Mouse (Mus musculus): Measurements from ENCODE around the gene Ascc3.
A peak's percentile ranks its signal among the peaks of the same experiment; 100 is the strongest.

Ascc3 gene

GRCm38 (mm10) chr10:50763457-50764310, 171.2 kb downstream of the Ascc3 start:
- no peak for DNase-seq

GRCm38 (mm10) chr10:50772811-50773210, 180.3 kb downstream of the Ascc3 start:
- no peak for DNase-seq

GRCm38 (mm10) chr10:50773846-50774245, 181.4 kb downstream of the Ascc3 start:
- no peak for DNase-seq

GRCm38 (mm10) chr10:50792840-50793239, 200.4 kb downstream of the Ascc3 start:
- no peak for DNase-seq

GRCm38 (mm10) chr10:50801594-50801993, 209.1 kb downstream of the Ascc3 start:
- peak; percentile 8 for DNase-seq

- DNase-seq, result no peak
These were observed 209.9 kb downstream of the Ascc3 start for GRCm38 (mm10) chr10:50802380-50802779.

- no peak for DNase-seq
These were observed 213.7 kb downstream of the Ascc3 start for GRCm38 (mm10) chr10:50806166-50806565.

- DNase-seq, result no peak
These were observed 229.9 kb downstream of the Ascc3 start for GRCm38 (mm10) chr10:50822363-50822762.

GRCm38 (mm10) chr10:50826829-50827228, 234.4 kb downstream of the Ascc3 start:
- no peak for DNase-seq

GRCm38 (mm10) chr10:50834533-50834932, 242.1 kb downstream of the Ascc3 start:
- DNase-seq, result no peak

GRCm38 (mm10) chr10:50843363-50843762, 250.9 kb downstream of the Ascc3 start:
- DNase-seq, result no peak

GRCm38 (mm10) chr10:50868202-50868601, 275.7 kb downstream of the Ascc3 start:
- DNase-seq, result no peak

- DNase-seq, result no peak
These were observed 284.5 kb downstream of the Ascc3 start for GRCm38 (mm10) chr10:50876952-50877351.

GRCm38 (mm10) chr10:50881476-50882069, 289.1 kb downstream of the Ascc3 start:
- peak; percentile 36 for DNase-seq

- DNase-seq, result no peak
These were observed 289.9 kb downstream of the Ascc3 start for GRCm38 (mm10) chr10:50882366-50882765.

- no peak for DNase-seq
These were observed 293.8 kb downstream of the Ascc3 start for GRCm38 (mm10) chr10:50886305-50886704.

- DNase-seq, result no peak
These were observed 298.2 kb downstream of the Ascc3 start for GRCm38 (mm10) chr10:50890621-50891020.

GRCm38 (mm10) chr10:50891876-50892711, 299.6 kb downstream of the Ascc3 start:
- DNase-seq, result peak; percentile 59

- DNase-seq, result no peak
These were observed 300.4 kb downstream of the Ascc3 start for GRCm38 (mm10) chr10:50892751-50893320.

- no peak for DNase-seq
These were observed 301.1 kb downstream of the Ascc3 start for GRCm38 (mm10) chr10:50893546-50893945.

- DNase-seq, result peak; percentile 84
These were observed 301.9 kb downstream of the Ascc3 start, which contains the start of gene Sim1 for GRCm38 (mm10) chr10:50894170-50894991. Gene Sim1, plus strand, starts transcription at chr10:50894754.
